Mouse (Mus musculus): ENCODE measurements around the gene Wdr38.

- TF ChIP-seq CTCF (IDR thresholded peaks at IDR 0.05; ENCODE audit: control insufficient read depth, insufficient read depth, insufficient replicate concordance, low read depth, low read length) = no peak
- no peak for TF ChIP-seq POLR2A (IDR thresholded peaks at IDR 0.05; ENCODE audit: control insufficient read depth, low read depth, low read length)
Measured at GRCm38 (mm10) chr2:38992004-38992403, 5.3 kb upstream of the Wdr38 start.
